Mouse (Mus musculus): ENCODE results near the gene Smim11.

- no peak for TF ChIP-seq POLR2A (IDR thresholded peaks at IDR 0.05; ENCODE audit: insufficient read length, low read depth)
- TF ChIP-seq MYOD1 (IDR thresholded peaks at IDR 0.05; ENCODE audit: control insufficient read depth in 1 of 3, insufficient read length in 2 of 3, low read depth in 2 of 3) = no peak
- TF ChIP-seq MAX (IDR thresholded peaks at IDR 0.05; ENCODE audit: low read depth) = no peak
These were observed 11.0 kb upstream of the Smim11 start for GRCm38 (mm10) chr16:92290045-92290444.
